Mouse (Mus musculus) G1E (cell line): ENCODE measurements around the gene Gm10638.

Source experiments
- CTCF ChIP-seq: IDR thresholded peaks from 2 replicates; pipeline ENCODE4 v1.5.1; 2012; ENCODE audit warnings: low read depth, low read length, inconsistent platforms, mixed read lengths
- POLR2AphosphoS5 ChIP-seq: IDR thresholded peaks from 2 replicates; pipeline ENCODE4 v1.6.1; 2012; ENCODE audit warnings: low read depth, low read length, inconsistent platforms; ENCODE audit not compliant: insufficient replicate concordance
- TAL1 ChIP-seq: conservative IDR thresholded peaks from 2 replicates; pipeline ENCODE4 v1.6.1; 2012; ENCODE audit warnings: low read depth, low read length, inconsistent platforms, mixed read lengths

DNA sequence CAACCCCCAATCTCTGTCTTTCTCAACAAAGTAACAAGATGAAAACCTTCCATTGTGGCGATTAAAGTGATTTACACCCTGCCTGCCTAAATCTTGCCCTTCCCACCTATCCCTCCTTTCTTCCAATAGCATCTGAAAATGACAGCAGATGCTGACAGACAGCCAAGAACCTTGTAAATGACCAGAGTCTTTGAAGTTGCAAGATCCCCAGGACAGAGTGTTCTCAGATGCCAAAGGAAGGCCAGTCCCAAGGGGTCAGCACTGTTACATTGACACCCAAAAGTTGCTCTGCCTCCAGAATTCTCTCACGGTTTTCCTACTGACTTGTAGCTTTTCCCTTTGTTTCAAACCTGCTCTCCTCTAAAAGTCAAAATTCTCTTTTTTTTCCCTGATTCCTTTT lies 4.3 kb downstream of the Gm10638 start:
- no peak for TF ChIP-seq CTCF
- no peak for TF ChIP-seq TAL1
- TF ChIP-seq POLR2AphosphoS5 = no peak
